Mouse (Mus musculus): ENCODE data around the gene Gm9837.

DNA sequence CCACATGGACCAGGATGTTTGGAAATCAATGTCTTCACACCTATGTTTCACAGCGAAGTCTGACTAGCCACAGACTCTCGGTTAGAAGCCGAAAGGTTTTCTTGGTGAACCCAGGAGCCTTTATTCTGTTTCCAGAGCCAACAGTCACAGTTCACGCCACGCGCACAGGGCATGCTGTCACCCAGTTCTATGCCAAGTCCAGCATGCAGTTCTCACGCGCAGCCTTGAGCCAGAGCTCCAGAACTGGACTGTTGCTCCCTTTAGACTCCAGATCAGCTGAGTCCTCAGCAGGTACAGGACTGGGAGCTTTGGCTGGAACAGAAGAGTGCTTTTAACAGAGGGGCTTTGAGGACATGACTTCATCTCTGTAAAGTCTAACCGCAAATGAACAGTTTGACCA, 17.9 kb downstream of the Gm9837 start:
- TF ChIP-seq CTCF (IDR thresholded peaks at IDR 0.05; ENCODE audit: borderline replicate concordance, control insufficient read depth, extremely low read depth, insufficient read depth, low read length, poor library complexity) (no peak), POLR2A (IDR thresholded peaks at IDR 0.05; ENCODE audit: control insufficient read depth, extremely low read depth, insufficient read depth, low read length, poor library complexity) (no peak)
